Mouse (Mus musculus) heart, postnatal 36 days (tissue): Measurements from ENCODE around the gene Rinl. TPM values are rescaled to one million over a fixed set of nuclear protein-coding genes. Genes with fewer than 3 reads are reported as not detected.

Experiments used
- DNase-seq, 2 experiments: peaks; one replicate each; pipeline ENCODE4 v3.0.0; 2021 to 2022
- intact Hi-C: fragments of 180-260 bp; cut with DNase I; formaldehyde crosslinking; loops from one replicate; pipeline ENCODE4 v1.15.1; 2025
- total RNA-seq, 2 experiments: library from RNA; stranded (reverse); gene quantifications; 2 replicates each; pipeline ENCODE4 v1.2.3; 2021

The Rinl gene
- total RNA-seq, 2 experiments from 2014 or later: 1.8 to 1.9 TPM

GRCm38 (mm10) chr7:28806869-28807268 is 18.1 kb downstream of the Rinl start:
- intact Hi-C loops: loop anchor here (5.0 kb wide), 1 partner anchor 430 kb away; no protein-coding TSS in a partner anchor
- no peak for DNase-seq

GRCm38 (mm10) chr7:28807641-28808220 is 19.0 kb downstream of the Rinl start:
- peak in 1 of 2 experiments; percentile 67 for DNase-seq
- intact Hi-C loops: loop anchor here (2.0 to 5.0 kb wide), 2 partner anchors 17 to 430 kb away; partner anchors contain the start of gene Ech1

- DNase-seq: peak in 1 of 2 experiments; percentile 48
- intact Hi-C loops: loop anchor here (2.0 to 5.0 kb wide), 2 partner anchors 16 to 431 kb away; partner anchors contain the start of gene Ech1
These were observed 19.6 kb downstream of the Rinl start, which contains the start of gene Hnrnpl for GRCm38 (mm10) chr7:28808221-28808941. TSS of gene Hnrnpl (plus strand) at chr7:28808541.

GRCm38 (mm10) chr7:28808957-28809393 is 20.2 kb downstream of the Rinl start:
- intact Hi-C loops: loop anchor here (2.0 to 5.0 kb wide), 2 partner anchors 16 to 432 kb away; partner anchors contain the start of gene Ech1
- DNase-seq: peak; percentile 97 to 98

- DNase-seq: peak; percentile 68 to 71
- intact Hi-C loops: loop anchor here (2.0 to 5.0 kb wide), 3 partner anchors 15 to 432 kb away; partner anchors contain the start of genes Actn4 and Ech1
These were observed 20.8 kb downstream of the Rinl start for GRCm38 (mm10) chr7:28809401-28810089.

- intact Hi-C loops: loop anchor here (5.0 kb wide), 1 partner anchor 152 kb away; the partner anchor contains the start of gene Actn4
- peak; percentile 99 to 100 for DNase-seq
These were observed 21.6 kb downstream of the Rinl start for GRCm38 (mm10) chr7:28810107-28811066.

GRCm38 (mm10) chr7:28811228-28811627 is 22.5 kb downstream of the Rinl start:
- peak; percentile 92 to 93 for DNase-seq
- intact Hi-C loops: loop anchor here (5.0 kb wide), 1 partner anchor 151 kb away; the partner anchor contains the start of gene Actn4

- no peak for DNase-seq
- intact Hi-C loops: loop anchor here (5.0 kb wide), 1 partner anchor 151 kb away; the partner anchor contains the start of gene Actn4
These were observed 23.0 kb downstream of the Rinl start for GRCm38 (mm10) chr7:28811640-28812275.

- DNase-seq: peak in 1 of 2 experiments; percentile 40
- intact Hi-C loops: loop anchor here (5.0 kb wide), 1 partner anchor 150 kb away; the partner anchor contains the start of gene Actn4
These were observed 23.7 kb downstream of the Rinl start for GRCm38 (mm10) chr7:28812436-28812835.

GRCm38 (mm10) chr7:28812949-28813348 is 24.2 kb downstream of the Rinl start:
- intact Hi-C loops: loop anchor here (1.0 to 5.0 kb wide), 2 partner anchors 8 to 149 kb away; partner anchors contain the start of gene Actn4

GRCm38 (mm10) chr7:28814306-28815034 is 25.7 kb downstream of the Rinl start:
- intact Hi-C loops: loop anchor here (5.0 kb wide), 1 partner anchor 148 kb away; the partner anchor contains the start of gene Actn4
- no peak for DNase-seq

More at GRCm38 (mm10) chr7:28812949-28813348, 24.2 kb downstream of the Rinl start:
- DNase-seq: peak in 1 of 2 experiments; percentile 24

GRCm38 (mm10) chr7:28815230-28815629 is 26.5 kb downstream of the Rinl start:
- intact Hi-C loops: no loop called here
- no peak for DNase-seq

- DNase-seq: peak in 1 of 2 experiments; percentile 31
- intact Hi-C loops: no loop called here
These were observed 27.4 kb downstream of the Rinl start for GRCm38 (mm10) chr7:28816201-28816600.

GRCm38 (mm10) chr7:28816920-28817319 is 28.2 kb downstream of the Rinl start:
- intact Hi-C loops: no loop called here

GRCm38 (mm10) chr7:28817524-28817923 is 28.8 kb downstream of the Rinl start:
- no peak for DNase-seq
- intact Hi-C loops: no loop called here

More at GRCm38 (mm10) chr7:28816920-28817319, 28.2 kb downstream of the Rinl start:
- no peak for DNase-seq

- intact Hi-C loops: no loop called here
- DNase-seq: no peak
These were observed 29.2 kb downstream of the Rinl start for GRCm38 (mm10) chr7:28817957-28818356.

GRCm38 (mm10) chr7:28818436-28818835 is 29.7 kb downstream of the Rinl start:
- no peak for DNase-seq
- intact Hi-C loops: no loop called here
